Mouse (Mus musculus): Measurements from ENCODE around the gene Map2k2. TPM values are rescaled to one million over a fixed set of nuclear protein-coding genes. Genes with fewer than 3 reads are reported as not detected.

Map2k2 gene
- polyA plus RNA-seq, 1 experiment = 192 TPM

DNA sequence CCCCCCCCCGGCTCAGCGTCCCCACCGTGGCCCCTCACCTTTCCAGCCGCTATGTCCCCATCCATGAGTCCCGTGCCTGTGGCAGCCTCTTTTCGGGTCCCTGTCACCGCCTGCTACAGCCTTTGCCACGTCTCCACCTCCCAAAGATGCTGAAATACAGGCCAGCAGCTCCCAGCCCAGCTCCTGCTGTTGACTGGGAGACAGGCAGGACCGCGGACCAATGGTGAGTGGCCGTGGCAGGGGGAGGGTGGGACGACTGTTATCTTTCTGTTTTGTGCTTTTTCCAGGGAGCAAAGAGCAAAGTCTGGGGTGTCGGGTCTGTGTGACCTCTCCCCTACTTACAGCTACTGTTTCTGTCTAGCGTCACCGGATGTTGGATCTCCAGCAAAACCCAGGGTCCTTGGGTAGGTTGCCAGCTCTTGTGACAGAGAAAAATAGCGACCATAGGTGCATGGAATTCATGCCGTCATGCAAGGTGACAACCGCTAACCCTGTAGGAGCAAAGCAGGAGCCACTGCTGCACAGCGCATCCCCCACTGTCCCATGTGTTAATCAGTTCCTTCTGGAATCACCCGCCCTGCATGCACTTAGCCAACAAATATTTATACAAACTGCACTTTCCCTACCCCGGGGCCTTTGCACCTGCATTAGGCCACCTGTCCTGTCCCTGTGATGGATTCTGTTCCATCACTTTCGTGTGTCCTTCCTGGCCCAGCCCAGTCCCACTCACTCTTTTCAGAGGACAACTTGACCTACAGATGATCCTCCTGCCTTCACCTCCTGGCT lies 13.1 kb upstream of the Map2k2 start:
- TF ChIP-seq POLR2A (IDR thresholded peaks at IDR 0.05; ENCODE audit: extremely low read depth, insufficient read depth, low read length) (no peak), CTCF (IDR thresholded peaks at IDR 0.05; ENCODE audit: extremely low read depth, insufficient read depth, low read length) (no peak)
- H3K4me3 ChIP-seq (ENCODE audit: insufficient read depth, low read length) = no peak overlapping the region
- H3K4me1 ChIP-seq (ENCODE audit: control insufficient read depth, insufficient read depth, low read length) = no peaks in the 10 kb centered on the region
- H3K27ac ChIP-seq (ENCODE audit: insufficient read depth, low read length) = no peak overlapping the region

DNA sequence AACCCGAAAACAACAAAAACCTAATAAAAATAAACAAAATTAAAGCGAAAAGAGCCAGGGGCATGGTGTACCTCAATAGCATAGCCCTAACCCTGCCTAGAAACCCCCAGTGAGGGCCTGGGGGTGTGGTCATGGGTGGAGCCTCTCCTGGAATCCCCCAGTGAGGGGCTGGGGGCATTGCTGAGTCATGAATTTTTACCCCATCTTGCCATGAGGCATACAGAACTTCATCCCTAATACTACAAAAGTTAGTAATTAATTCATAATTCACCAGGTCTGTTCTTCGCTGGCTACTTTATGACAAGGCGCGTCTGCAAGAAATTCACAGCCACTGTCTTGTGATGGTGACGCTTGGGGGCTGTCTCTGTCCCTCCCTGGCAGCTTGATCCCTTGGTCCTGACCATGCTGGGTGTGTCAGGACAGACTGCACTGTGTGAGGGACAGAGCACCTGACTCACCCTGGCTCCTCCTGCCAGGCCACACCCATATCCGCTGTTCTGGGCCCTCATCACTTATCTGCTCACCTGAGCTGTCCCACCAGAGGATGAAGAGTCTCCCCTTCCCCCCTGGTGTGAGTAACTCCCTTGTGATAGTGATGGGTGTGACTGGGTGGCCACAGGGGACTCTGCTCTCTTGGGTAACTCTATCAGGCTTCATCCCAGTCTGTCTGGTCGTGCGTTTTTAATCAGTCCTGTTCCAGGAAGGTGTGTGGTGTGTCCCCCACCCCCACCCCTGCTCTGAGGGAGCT lies 10.6 kb upstream of the Map2k2 start:
- H3K4me1 ChIP-seq (ENCODE audit: control insufficient read depth, insufficient read depth, low read length) = no peaks in the 10 kb centered on the region
- TF ChIP-seq CTCF (IDR thresholded peaks at IDR 0.05; ENCODE audit: extremely low read depth, insufficient read depth, low read length) (no peak), POLR2A (IDR thresholded peaks at IDR 0.05; ENCODE audit: extremely low read depth, insufficient read depth, low read length) (no peak)
- H3K27ac ChIP-seq (ENCODE audit: insufficient read depth, low read length) = no peak overlapping the region
- H3K4me3 ChIP-seq (ENCODE audit: insufficient read depth, low read length) = no peak overlapping the region

DNA sequence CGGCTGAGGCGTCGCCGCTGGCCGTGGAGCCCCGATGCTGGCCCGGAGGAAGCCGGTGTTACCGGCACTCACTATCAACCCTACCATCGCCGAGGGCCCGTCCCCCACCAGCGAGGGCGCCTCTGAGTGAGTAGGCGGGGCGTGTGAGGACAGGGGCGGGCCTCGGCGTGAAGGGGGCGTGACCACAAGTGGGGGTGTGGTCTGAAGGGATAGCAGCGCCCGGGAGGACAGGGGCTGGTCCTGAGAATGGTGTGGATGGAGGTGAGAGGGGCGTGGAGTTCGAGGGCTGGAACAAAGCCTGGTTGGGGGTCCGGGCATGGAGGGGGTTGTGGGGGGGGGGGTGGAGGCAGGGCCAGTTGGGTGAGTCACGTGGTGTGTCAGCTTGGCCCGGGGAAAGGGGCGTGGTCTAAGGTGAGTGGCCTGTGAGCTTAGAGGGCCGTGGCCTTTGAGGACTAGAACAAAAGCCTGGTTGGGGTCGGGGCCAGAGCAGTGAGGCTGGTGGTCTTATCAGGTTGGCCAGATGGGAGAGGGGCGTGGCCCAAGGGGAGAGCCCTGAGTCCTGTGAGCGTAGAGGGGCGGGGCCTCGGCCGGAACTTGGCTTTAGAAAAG lies 502 bp downstream of the Map2k2 start:
- Histone ChIP-seq H3K27ac (ENCODE audit: insufficient read depth, low read length) (peak overlapping the region; percentile 98), H3K4me1 (ENCODE audit: control insufficient read depth, insufficient read depth, low read length) (peaks cover 15% of the 10 kb centered on the region), H3K4me3 (ENCODE audit: insufficient read depth, low read length) (peak overlapping the region; percentile 74)
- TF ChIP-seq CTCF (IDR thresholded peaks at IDR 0.05; ENCODE audit: extremely low read depth, insufficient read depth, low read length) (no peak), POLR2A (IDR thresholded peaks at IDR 0.05; ENCODE audit: extremely low read depth, insufficient read depth, low read length) (no peak)

DNA sequence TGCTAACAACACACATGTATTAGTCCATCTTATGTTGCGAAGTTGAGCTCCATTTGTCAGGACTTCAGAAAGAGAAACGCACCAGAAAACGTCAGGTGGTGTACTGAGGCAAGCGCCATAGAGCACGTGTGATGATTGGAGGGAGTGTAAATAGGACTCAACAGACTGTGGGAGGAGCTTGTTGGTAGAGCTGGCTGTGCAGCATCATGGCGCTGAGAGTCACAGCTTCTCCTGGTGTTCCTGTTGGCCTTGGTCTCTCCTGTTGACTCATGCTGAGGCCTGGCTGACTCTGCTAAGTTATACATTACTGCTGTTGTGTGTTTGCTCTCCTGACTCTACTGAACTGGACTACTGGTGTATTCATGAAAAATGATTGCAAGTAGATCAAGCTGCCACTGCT lies 7.2 kb downstream of the Map2k2 start:
- Histone ChIP-seq H3K4me3 (ENCODE audit: insufficient read depth, low read length) (no peak overlapping the region), H3K27ac (ENCODE audit: insufficient read depth, low read length) (no peak overlapping the region), H3K4me1 (ENCODE audit: control insufficient read depth, insufficient read depth, low read length) (peaks cover 7% of the 10 kb centered on the region)
- TF ChIP-seq POLR2A (IDR thresholded peaks at IDR 0.05; ENCODE audit: extremely low read depth, insufficient read depth, low read length) (no peak), CTCF (IDR thresholded peaks at IDR 0.05; ENCODE audit: extremely low read depth, insufficient read depth, low read length) (no peak)

DNA sequence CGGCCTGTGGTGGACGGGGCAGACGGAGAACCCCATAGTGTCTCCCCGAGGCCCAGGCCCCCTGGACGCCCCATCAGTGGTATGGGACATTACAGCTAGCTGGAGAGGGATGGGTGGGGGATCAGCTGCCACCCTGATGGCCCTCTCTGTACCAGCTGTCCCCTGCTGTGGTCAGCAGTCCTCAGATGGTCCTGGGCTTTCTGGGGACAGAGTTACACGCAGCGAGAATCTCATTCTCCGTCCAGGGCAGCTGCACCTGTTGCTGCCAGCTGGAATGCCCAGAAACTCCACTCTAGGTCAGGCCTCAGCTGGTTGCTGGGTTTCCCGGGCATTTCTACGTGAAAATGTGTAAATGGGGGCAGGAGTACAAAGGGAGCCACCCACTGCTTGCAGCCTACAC lies 13.9 kb downstream of the Map2k2 start:
- no peaks in the 10 kb centered on the region for H3K4me1 ChIP-seq (ENCODE audit: control insufficient read depth, insufficient read depth, low read length)
- TF ChIP-seq CTCF (IDR thresholded peaks at IDR 0.05; ENCODE audit: extremely low read depth, insufficient read depth, low read length) = no peak

DNA sequence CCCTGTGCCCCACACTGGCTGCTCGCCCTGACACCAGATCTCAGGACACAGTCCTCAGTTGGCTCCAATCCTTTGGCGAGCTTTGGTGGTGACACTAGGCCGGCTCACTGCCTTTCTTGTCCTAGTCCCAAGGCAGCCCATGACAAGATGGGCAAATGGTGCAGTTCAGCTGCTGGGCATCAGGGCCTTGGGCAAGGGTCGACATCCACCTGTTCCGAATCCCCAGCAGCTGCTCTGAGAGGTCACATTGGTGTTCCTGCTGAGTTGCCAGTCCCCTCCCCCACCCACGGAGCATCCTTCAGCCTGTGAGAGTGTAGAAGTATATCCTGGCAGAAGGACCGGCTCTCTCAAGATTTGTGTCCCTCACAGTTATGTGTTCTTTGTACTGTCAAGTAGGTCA lies 14.9 kb downstream of the Map2k2 start:
- Histone ChIP-seq H3K27ac (ENCODE audit: insufficient read depth, low read length) (no peak overlapping the region), H3K4me3 (ENCODE audit: insufficient read depth, low read length) (no peak overlapping the region), H3K4me1 (ENCODE audit: control insufficient read depth, insufficient read depth, low read length) (no peaks in the 10 kb centered on the region)
- TF ChIP-seq POLR2A (IDR thresholded peaks at IDR 0.05; ENCODE audit: extremely low read depth, insufficient read depth, low read length) = no peak
- no peak for TF ChIP-seq CTCF (IDR thresholded peaks at IDR 0.05; ENCODE audit: extremely low read depth, insufficient read depth, low read length)

More for the DNA sequence above, 13.9 kb downstream of the Map2k2 start:
- Histone ChIP-seq H3K27ac (ENCODE audit: insufficient read depth, low read length) (no peak overlapping the region), H3K4me3 (ENCODE audit: insufficient read depth, low read length) (no peak overlapping the region)

DNA sequence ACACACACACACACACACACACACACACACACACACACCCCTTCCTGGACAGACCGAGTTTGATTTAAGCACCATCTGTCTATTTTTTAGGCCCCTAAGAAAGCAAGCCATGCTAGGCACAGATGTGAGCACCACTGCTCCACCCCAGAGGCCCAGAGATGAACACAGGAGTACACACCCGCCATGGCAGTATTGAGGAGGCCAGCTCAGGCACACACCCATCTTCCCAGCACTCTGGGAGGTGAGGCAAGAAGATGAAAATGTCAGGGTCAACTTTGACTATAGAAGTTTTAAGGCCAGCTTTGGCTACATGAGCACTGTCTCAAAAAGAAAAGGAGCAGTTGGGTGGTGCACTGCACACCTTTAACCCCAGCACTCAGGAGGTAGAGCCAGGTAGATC lies 17.2 kb downstream of the Map2k2 start:
- H3K27ac ChIP-seq (ENCODE audit: insufficient read depth, low read length) = no peak overlapping the region

DNA sequence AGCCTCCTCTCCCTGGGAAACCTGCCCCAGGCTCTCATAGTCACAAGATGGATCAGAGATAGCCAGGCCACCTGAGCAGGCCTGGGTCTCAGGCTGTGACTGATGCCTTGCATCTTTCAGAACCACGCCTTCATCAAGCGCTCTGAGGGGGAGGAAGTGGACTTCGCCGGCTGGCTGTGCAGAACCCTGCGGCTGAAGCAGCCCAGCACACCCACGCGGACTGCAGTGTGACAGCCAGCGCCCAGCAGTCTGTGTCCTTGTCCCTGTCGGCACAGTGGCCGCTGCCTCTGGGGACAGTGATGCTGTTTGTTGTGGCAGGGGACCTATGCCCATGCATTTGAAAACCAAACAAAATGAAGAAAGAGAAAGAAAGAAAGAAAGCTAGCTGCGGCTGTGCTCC lies 17.8 kb downstream of the Map2k2 start:
- Histone ChIP-seq H3K27ac (ENCODE audit: insufficient read depth, low read length) (no peak overlapping the region), H3K4me3 (ENCODE audit: insufficient read depth, low read length) (no peak overlapping the region), H3K4me1 (ENCODE audit: control insufficient read depth, insufficient read depth, low read length) (no peaks in the 10 kb centered on the region)
- TF ChIP-seq POLR2A (IDR thresholded peaks at IDR 0.05; ENCODE audit: extremely low read depth, insufficient read depth, low read length) (no peak), CTCF (IDR thresholded peaks at IDR 0.05; ENCODE audit: extremely low read depth, insufficient read depth, low read length) (no peak)

More for the DNA sequence above, 17.2 kb downstream of the Map2k2 start:
- TF ChIP-seq CTCF (IDR thresholded peaks at IDR 0.05; ENCODE audit: extremely low read depth, insufficient read depth, low read length) = no peak
- no peak for TF ChIP-seq POLR2A (IDR thresholded peaks at IDR 0.05; ENCODE audit: extremely low read depth, insufficient read depth, low read length)
- Histone ChIP-seq H3K4me3 (ENCODE audit: insufficient read depth, low read length) (no peak overlapping the region), H3K4me1 (ENCODE audit: control insufficient read depth, insufficient read depth, low read length) (no peaks in the 10 kb centered on the region)

DNA sequence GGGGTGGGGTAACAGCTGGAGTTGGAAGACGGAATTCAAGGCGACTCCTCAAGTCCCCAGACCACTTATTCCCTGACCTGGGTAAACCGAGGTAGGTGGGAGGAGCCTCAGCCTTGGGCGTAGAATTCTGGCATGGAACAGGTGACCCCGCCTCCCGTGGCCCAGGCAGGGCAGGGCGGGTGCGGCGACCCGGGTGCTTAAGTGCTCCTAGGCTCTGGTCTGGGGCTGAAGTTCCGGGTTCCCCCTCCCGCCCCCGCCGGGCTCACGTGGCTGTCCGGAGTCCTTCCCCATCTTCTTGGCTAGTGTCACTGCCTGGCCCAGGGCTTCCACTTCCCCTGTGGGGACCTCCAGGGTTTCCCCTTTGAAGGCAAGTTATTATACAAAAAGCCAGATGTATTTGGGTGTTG lies 28.5 kb downstream of the Map2k2 start:
- H3K4me1 ChIP-seq (ENCODE audit: control insufficient read depth, insufficient read depth, low read length) = peaks cover 4% of the 10 kb centered on the region
- no peak overlapping the region for H3K27ac ChIP-seq (ENCODE audit: insufficient read depth, low read length)
- TF ChIP-seq POLR2A (IDR thresholded peaks at IDR 0.05; ENCODE audit: extremely low read depth, insufficient read depth, low read length) (no peak), CTCF (IDR thresholded peaks at IDR 0.05; ENCODE audit: extremely low read depth, insufficient read depth, low read length) (no peak)
- no peak overlapping the region for H3K4me3 ChIP-seq (ENCODE audit: insufficient read depth, low read length)
